Mouse (Mus musculus) hindbrain, embryonic 13.5 days (tissue): ENCODE data around the gene Jkamp. TPM values are rescaled to one million over a fixed set of nuclear protein-coding genes. Genes with fewer than 3 reads are reported as not detected.
A peak's percentile ranks its signal among the peaks of the same experiment; 100 is the strongest.

Experiments used
- ATAC-seq: fragments of 200-750 bp; cut with Nextera tagmentation; 2 replicates; pipeline ENCODE4 v1.8.0; 2017; ENCODE audit warnings: moderate TSS enrichment; ENCODE audit not compliant: low FRiP score
- H3K27ac ChIP-seq: fragments of 300-500 bp; sonication (generic); 2 replicates; pipeline ENCODE4 v1.5.1; 2015; ENCODE audit warnings: inconsistent platforms, mild to moderate bottlenecking, moderate library complexity
- H3K27me3 ChIP-seq: fragments of 300-500 bp; sonication (generic); 2 replicates; pipeline ENCODE4 v1.6.1; 2015; ENCODE audit warnings: mild to moderate bottlenecking, inconsistent platforms
- H3K36me3 ChIP-seq: fragments of 300-500 bp; sonication (generic); 2 replicates; pipeline ENCODE4 v1.6.1; 2015; ENCODE audit warnings: mild to moderate bottlenecking, inconsistent platforms
- H3K4me1 ChIP-seq: fragments of 300-500 bp; sonication (generic); replicated peaks from 2 replicates; pipeline ENCODE4 v1.6.1; 2015; ENCODE audit warnings: inconsistent platforms
- H3K4me2 ChIP-seq: fragments of 300-500 bp; sonication (generic); 2 replicates; pipeline ENCODE4 v1.6.1; 2015; ENCODE audit warnings: inconsistent platforms, mild to moderate bottlenecking, moderate library complexity
- H3K4me3 ChIP-seq: fragments of 300-500 bp; sonication (generic); 2 replicates; pipeline ENCODE4 v1.5.1; 2015; ENCODE audit warnings: mild to moderate bottlenecking, inconsistent platforms
- H3K9ac ChIP-seq: fragments of 300-500 bp; sonication (generic); 2 replicates; pipeline ENCODE4 v1.6.1; 2015; ENCODE audit warnings: mild to moderate bottlenecking, inconsistent platforms
- H3K9me3 ChIP-seq: fragments of 300-500 bp; sonication (generic); 2 replicates; pipeline ENCODE4 v1.6.1; 2016; ENCODE audit warnings: inconsistent platforms
- WGBS: fragments of 180-500 bp; shearing (Covaris S2); methylation state at CpG from one replicate; pipeline ENCODE4 v1.1.7; 2015; 5-methylcytosine and 5-hydroxymethylcytosine counted together
- microRNA-seq: library from miRNA; unstranded; fragments of <30 nt; microRNA quantifications from one replicate; pipeline ENCODE4, GENCODE M21; 2016
- polyA plus RNA-seq: library from polyadenylated mRNA; unstranded; fragments of >200 nt; fragmentation: Nextera tagmentation; extraction: Ambion mirVana; gene quantifications from 2 replicates; pipeline ENCODE4 v1.2.1, GENCODE M21; 2015

Gene Jkamp
- polyA plus RNA-seq, 1 experiment from 2014 or later, result 126 TPM

DNA sequence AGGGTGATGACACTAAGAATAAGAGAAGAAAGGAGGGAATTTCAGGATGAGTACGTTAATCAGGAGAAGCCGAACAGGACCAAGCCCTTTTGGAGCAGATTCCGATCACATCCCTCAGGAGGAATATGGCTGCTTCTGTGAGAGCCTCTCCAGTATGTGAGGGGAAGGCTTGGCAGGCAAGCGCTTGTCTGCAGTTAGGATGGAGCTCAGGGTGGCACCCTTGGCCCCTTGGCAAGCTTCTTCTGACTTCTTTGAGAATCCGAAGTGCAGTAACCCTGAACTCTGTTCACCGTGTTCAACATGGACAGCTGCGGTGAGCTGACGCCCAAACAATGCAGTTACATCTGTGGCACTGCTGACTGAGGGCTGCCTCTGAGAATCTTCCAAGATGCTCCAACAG is 11.6 kb downstream of the Jkamp start:
- peaks cover 82% of the 10 kb centered on the region for H3K36me3 ChIP-seq
- H3K9me3 ChIP-seq, result no peaks in the 10 kb centered on the region
- H3K27ac ChIP-seq, result no peak overlapping the region
- H3K9ac ChIP-seq, result no peak overlapping the region
- H3K27me3 ChIP-seq, result no peaks in the 10 kb centered on the region
- no peak for ATAC-seq
- H3K4me1 ChIP-seq, result 0 out of 2 replicates have a peak, but pooled peaks cover 8% of the 10 kb centered on the region
- H3K4me2 ChIP-seq, result no peak overlapping the region
- 96% methylated on average over 8 of the region's 8 CpGs for WGBS
- no peak overlapping the region for H3K4me3 ChIP-seq

DNA sequence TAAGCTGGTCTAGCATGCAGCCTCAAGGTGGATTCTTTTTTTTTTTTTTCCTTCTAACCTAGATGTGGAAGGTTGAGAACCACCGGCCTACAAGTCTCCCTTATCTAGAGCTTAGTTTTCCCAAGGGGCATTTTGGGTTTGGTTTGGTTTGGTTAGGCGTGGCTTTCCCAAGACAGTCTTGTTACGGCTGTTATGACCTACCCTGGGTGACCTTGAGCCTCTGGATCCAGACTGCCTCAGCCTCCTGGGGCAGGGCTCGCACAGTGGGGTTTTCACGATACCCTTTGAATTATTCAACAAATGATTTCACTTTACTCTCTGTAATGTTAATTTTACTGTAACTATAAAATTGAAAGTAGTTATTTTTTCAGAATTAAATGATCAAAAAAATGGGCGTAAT is 17.4 kb downstream of the Jkamp start:
- ATAC-seq, result no peak
- Histone ChIP-seq H3K9me3 (no peaks in the 10 kb centered on the region), H3K4me2 (no peak overlapping the region), H3K4me3 (no peak overlapping the region), H3K27me3 (no peaks in the 10 kb centered on the region), H3K27ac (no peak overlapping the region), H3K9ac (no peak overlapping the region), H3K36me3 (peaks cover 29% of the 10 kb centered on the region), H3K4me1 (peaks cover 7% of the 10 kb centered on the region; the same call in 1 of the 2 replicates)
- 83% methylated on average over 6 of the region's 6 CpGs for WGBS

DNA sequence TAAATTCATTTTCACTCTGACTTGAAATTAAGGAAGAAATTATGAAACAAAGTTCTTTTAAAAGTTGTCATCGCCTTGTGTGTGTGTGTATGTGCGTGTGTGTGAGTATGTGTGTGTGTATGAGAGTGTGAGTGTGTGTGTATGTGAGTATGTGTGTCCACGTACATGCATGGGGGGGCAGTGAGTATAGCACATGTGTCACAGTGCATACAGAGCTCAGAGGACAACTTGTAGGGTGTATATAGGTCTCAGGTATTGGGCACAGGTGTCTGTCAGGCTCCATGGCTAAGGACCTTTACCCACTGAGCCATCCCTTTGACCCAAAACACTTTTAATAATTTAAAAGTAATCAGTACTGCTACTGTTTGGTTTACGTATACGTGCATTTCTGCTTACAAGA is 18.6 kb downstream of the Jkamp start:
- Histone ChIP-seq H3K4me3 (no peak overlapping the region), H3K36me3 (peaks cover 21% of the 10 kb centered on the region), H3K27ac (no peak overlapping the region), H3K4me2 (no peak overlapping the region), H3K4me1 (peaks cover 3% of the 10 kb centered on the region; the same call in 1 of the 2 replicates), H3K9ac (no peak overlapping the region), H3K27me3 (no peaks in the 10 kb centered on the region), H3K9me3 (no peaks in the 10 kb centered on the region)
- ATAC-seq, result no peak
- 87% methylated on average over 5 of the region's 5 CpGs for WGBS

- peak; percentile 52; the same call in 1 of the 2 replicates for ATAC-seq
- peaks cover 3% of the 10 kb centered on the region; the same call in 1 of the 2 replicates for H3K4me1 ChIP-seq
- no peak overlapping the region for H3K9ac ChIP-seq
- H3K27ac ChIP-seq, result no peak overlapping the region
- peaks cover 16% of the 10 kb centered on the region for H3K36me3 ChIP-seq
- H3K27me3 ChIP-seq, result no peaks in the 10 kb centered on the region
- no peak overlapping the region for H3K4me2 ChIP-seq
- H3K9me3 ChIP-seq, result no peaks in the 10 kb centered on the region
- WGBS, result 27% methylated on average over 14 of the region's 14 CpGs
- no peak overlapping the region for H3K4me3 ChIP-seq
Measured at GRCm38 (mm10) chr12:72104525-72105281, 19.3 kb downstream of the Jkamp start.

DNA sequence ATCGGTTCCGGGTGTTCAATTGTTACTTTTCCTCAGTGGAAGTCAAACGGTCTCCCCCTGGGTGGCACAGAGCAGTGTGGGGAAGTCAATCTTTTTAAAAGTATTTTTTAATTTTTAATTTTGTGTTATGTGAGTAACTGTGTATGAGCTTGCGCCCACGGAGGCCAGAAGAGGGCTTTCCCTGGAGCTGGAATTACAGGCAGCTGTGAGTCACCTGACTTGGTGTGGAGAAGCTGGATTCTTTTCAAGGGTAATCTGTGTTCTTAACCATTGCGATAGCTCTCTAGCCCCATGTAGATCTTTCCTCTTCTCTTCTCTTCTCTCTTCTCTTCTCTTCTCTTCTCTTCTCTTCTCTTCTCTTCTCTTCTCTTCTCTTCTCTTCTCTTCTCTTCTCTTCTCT is 29.7 kb downstream of the Jkamp start:
- Histone ChIP-seq H3K4me1 (no peaks in the 10 kb centered on the region), H3K9ac (no peak overlapping the region), H3K4me3 (no peak overlapping the region), H3K9me3 (no peaks in the 10 kb centered on the region), H3K4me2 (no peak overlapping the region), H3K27ac (no peak overlapping the region), H3K36me3 (no peaks in the 10 kb centered on the region), H3K27me3 (no peaks in the 10 kb centered on the region)
- no peak for ATAC-seq
- 87% methylated on average over 6 of the region's 6 CpGs for WGBS

DNA sequence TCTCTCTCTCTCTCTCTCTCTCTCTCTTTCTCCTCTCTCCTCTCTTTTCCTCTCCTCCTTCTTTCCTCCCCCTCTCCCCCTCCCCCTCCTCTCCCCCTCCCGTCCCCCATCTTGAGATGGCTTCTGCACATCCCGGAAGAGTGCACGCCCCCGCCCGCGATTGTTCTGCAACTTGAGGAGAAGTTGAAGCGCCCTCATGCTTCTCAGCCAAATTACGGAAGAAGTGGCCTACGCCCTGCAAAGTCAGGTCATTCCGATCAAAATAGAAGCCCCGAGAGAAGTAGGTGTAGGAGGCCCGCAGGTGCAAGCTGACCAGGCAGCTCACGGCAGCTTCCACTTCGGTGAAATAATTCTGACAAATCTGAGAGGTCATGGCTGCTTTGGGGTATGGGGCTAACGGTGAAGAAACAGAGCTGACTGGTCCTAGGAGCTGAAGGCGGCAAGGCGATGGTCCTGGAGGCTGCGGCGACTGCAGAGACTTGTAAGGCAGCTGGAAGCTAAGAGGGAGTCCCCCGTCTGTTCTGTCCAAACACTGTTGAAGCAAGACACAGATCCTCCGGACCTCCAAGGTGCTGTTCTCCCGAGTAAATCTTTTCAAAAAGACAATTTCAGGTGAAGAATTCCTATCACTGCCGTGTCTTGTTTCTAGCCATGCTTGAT is 30.4 kb downstream of the Jkamp start:
- H3K4me3 ChIP-seq, result no peak overlapping the region
- 83% methylated on average over 21 of the region's 23 CpGs for WGBS

GRCm38 (mm10) chr12:72129203-72129602 is 43.8 kb downstream of the Jkamp start:
- H3K9me3 ChIP-seq, result no peaks in the 10 kb centered on the region
- H3K36me3 ChIP-seq, result no peaks in the 10 kb centered on the region
- 92% methylated on average over 10 of the region's 10 CpGs for WGBS
- no peak overlapping the region for H3K27ac ChIP-seq
- H3K4me2 ChIP-seq, result no peak overlapping the region
- no peak overlapping the region for H3K9ac ChIP-seq
- ATAC-seq, result no peak
- H3K4me1 ChIP-seq, result no peaks in the 10 kb centered on the region
- no peaks in the 10 kb centered on the region for H3K27me3 ChIP-seq
- H3K4me3 ChIP-seq, result no peak overlapping the region

More for the DNA sequence above, 30.4 kb downstream of the Jkamp start:
- H3K4me1 ChIP-seq, result no peaks in the 10 kb centered on the region
- ATAC-seq, result no peak
- no peaks in the 10 kb centered on the region for H3K9me3 ChIP-seq
- H3K9ac ChIP-seq, result no peak overlapping the region
- H3K4me2 ChIP-seq, result no peak overlapping the region
- no peak overlapping the region for H3K27ac ChIP-seq
- no peaks in the 10 kb centered on the region for H3K27me3 ChIP-seq
- no peaks in the 10 kb centered on the region for H3K36me3 ChIP-seq

- Histone ChIP-seq H3K4me3 (no peak overlapping the region), H3K9ac (no peak overlapping the region), H3K9me3 (no peaks in the 10 kb centered on the region), H3K27ac (no peak overlapping the region), H3K4me1 (no peaks in the 10 kb centered on the region; the same call in 1 of the 2 replicates), H3K36me3 (no peaks in the 10 kb centered on the region), H3K27me3 (no peaks in the 10 kb centered on the region), H3K4me2 (no peak overlapping the region)
- no peak for ATAC-seq
- 28% methylated on average over 4 of the region's 4 CpGs for WGBS
Measured at GRCm38 (mm10) chr12:72150786-72151185, 65.4 kb downstream of the Jkamp start.

Small RNA genes lying within 50 kb of the gene (microRNA-seq; reads per million reads assigned to microRNA genes)
- gene Gm24466, result not detected

Other genes with a start within 250 kb of the Jkamp start
- 3.1 and 3.4 TPM in 2 replicates for gene Gpr135, start 14.5 kb upstream of the Jkamp start, polyA plus RNA-seq
- 9.9 and 10.5 TPM in 2 replicates for gene L3hypdh, start 150 bp upstream of the Jkamp start, polyA plus RNA-seq
- not detected in 2 replicates for gene Ccdc175, start 99.4 kb downstream of the Jkamp start, polyA plus RNA-seq